Mouse (Mus musculus) liver, embryonic 14.5 days (tissue): ENCODE measurements at regions not wholly inside any gene's neighbourhood (a gene's known extent, or its start where the extent isn't known, plus 50 kb on each side); places are given as distances from the start of the nearest gene placed in this dataset.

Experiments used
- CTCF ChIP-seq: IDR thresholded peaks from 2 replicates; pipeline ENCODE4 v1.5.1; 2016; ENCODE audit warnings: antibody characterized with exemption, low read depth, control low read depth
- EP300 ChIP-seq: IDR thresholded peaks from 2 replicates; pipeline ENCODE4 v1.6.1; 2016; ENCODE audit warnings: antibody characterized with exemption, low read depth

DNA sequence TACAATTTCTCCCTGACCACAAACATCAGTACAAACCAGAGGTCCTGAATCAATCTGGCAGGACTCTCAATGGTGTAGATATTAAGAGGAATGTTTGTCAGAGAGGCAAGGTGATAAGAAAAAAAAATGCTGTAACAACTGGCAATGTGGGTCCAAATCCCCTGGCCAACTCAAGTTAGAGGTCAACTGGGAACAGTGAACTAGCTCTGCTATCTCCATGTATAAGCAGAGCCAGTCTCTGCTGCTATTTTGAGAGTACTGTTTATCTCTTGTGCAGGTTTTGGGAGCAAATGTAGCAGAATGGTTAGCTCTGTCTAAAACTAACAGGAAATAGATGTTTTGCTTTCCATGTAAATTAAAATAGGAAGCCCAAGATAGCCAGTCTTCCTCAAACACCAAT, 547.6 kb upstream of the Lmcd1 start:
- TF ChIP-seq CTCF: no peak
- no peak for TF ChIP-seq EP300
